Mouse (Mus musculus) gastrocnemius, adult 8-10 months (tissue): ENCODE data around the gene Pate4. TPM values are rescaled to one million over a fixed set of nuclear protein-coding genes. Genes with fewer than 3 reads are reported as not detected.
A peak's percentile ranks its signal among the peaks of the same experiment; 100 is the strongest.
"Not testable (repeated sequence)": the region's sequence is repeated elsewhere in the genome, so short reads cannot be mapped to it uniquely, and the experiment has no call there.

Source experiments
- DNase-seq, 2 experiments: peaks; one replicate each; pipeline ENCODE4 v3.0.0; 2022; ENCODE audit warnings: low spot score in 2 of 2
- total RNA-seq, 4 experiments: library from RNA; stranded (reverse); gene quantifications; 2 replicates each; pipeline ENCODE4 v1.2.4; 2022

The Pate4 gene
- not detected for total RNA-seq

GRCm38 (mm10) chr9:35611841-35612240, at the start of gene Pate4:
Gene Pate4 (minus strand): TSS chr9:35611941.
- no peak for DNase-seq

- no peak for DNase-seq
Observed at GRCm38 (mm10) chr9:35648102-35648501, 36.4 kb upstream of the Pate4 start, which contains the start of gene Pate3. Gene Pate3 (minus strand): TSS chr9:35648202.

GRCm38 (mm10) chr9:35632981-35633380, 21.2 kb upstream of the Pate4 start:
- no peak for DNase-seq

- not testable (repeated sequence) for DNase-seq
Observed at GRCm38 (mm10) chr9:35616784-35617183, 5.0 kb upstream of the Pate4 start.

- DNase-seq, result no peak
Observed at GRCm38 (mm10) chr9:35614005-35614404, 2.3 kb upstream of the Pate4 start.

GRCm38 (mm10) chr9:35607647-35608405, 3.9 kb downstream of the Pate4 start:
- DNase-seq, result no peak

GRCm38 (mm10) chr9:35592903-35593302, 18.8 kb downstream of the Pate4 start:
- DNase-seq, result no peak

GRCm38 (mm10) chr9:35587674-35588073, 24.1 kb downstream of the Pate4 start:
- no peak for DNase-seq

GRCm38 (mm10) chr9:35574416-35574815, 37.3 kb downstream of the Pate4 start:
- DNase-seq, result no peak

- no peak for DNase-seq
Observed at GRCm38 (mm10) chr9:35570663-35571062, 41.1 kb downstream of the Pate4 start.

- peak; percentile 78 to 88 for DNase-seq
Observed at GRCm38 (mm10) chr9:35569571-35570534, 41.9 kb downstream of the Pate4 start, which contains the start of the genes Pate2 and Hyls1. Gene Pate2 (plus strand): TSS chr9:35570284. Gene Hyls1 (minus strand): TSS chr9:35570398.

- DNase-seq, result no peak
Observed at GRCm38 (mm10) chr9:35567995-35568394, 43.7 kb downstream of the Pate4 start.

GRCm38 (mm10) chr9:35564536-35565240, 47.1 kb downstream of the Pate4 start:
- DNase-seq, result no peak

- DNase-seq, result no peak
Observed at GRCm38 (mm10) chr9:35561583-35561982, 50.2 kb downstream of the Pate4 start.

GRCm38 (mm10) chr9:35561076-35561475, 50.7 kb downstream of the Pate4 start:
- DNase-seq, result no peak

- DNase-seq, result peak; percentile 40 to 51
Observed at GRCm38 (mm10) chr9:35559009-35559890, 52.5 kb downstream of the Pate4 start.

- no peak for DNase-seq
Observed at GRCm38 (mm10) chr9:35558257-35559008, 53.3 kb downstream of the Pate4 start, which contains the start of the genes Ddx25 and Pus3. Gene Ddx25 (minus strand): TSS chr9:35558528. Gene Pus3 (plus strand): TSS chr9:35558595.
